Mouse (Mus musculus): ENCODE data around the gene Coa3.

GRCm38 (mm10) chr11:101291231-101291630, 12.3 kb upstream of the Coa3 start:
- TF ChIP-seq CTCF (IDR thresholded peaks at IDR 0.05; ENCODE audit: insufficient read depth, low read length) (no peak), POLR2A (IDR thresholded peaks at IDR 0.05; ENCODE audit: borderline replicate concordance, extremely low read depth, low read depth, low read length) (no peak)
